Mouse (Mus musculus) liver, adult 2 months (tissue): ENCODE data around the gene Nanp. TPM values are rescaled to one million over a fixed set of nuclear protein-coding genes. Genes with fewer than 3 reads are reported as not detected.

Experiments used
- DNase-seq: peaks from one replicate; pipeline ENCODE4 v3.0.0-alpha.2; 2011; ENCODE audit warnings: low read depth, low spot score; ENCODE audit errors: extremely low read depth
- H3K27ac ChIP-seq: fragments of 200-500 bp; replicated peaks from 2 replicates; pipeline ENCODE4 v1.5.1; 2012; ENCODE audit warnings: low read depth, mild to moderate bottlenecking, control low read depth, inconsistent platforms, low read length; ENCODE audit not compliant: insufficient read depth
- H3K27me3 ChIP-seq: fragments of 200-500 bp; 2 replicates; pipeline ENCODE4 v1.6.1; 2012; ENCODE audit warnings: mild to moderate bottlenecking, moderate library complexity, low read length, inconsistent platforms; ENCODE audit not compliant: control insufficient read depth, insufficient read depth
- H3K36me3 ChIP-seq: fragments of 200-500 bp; 2 replicates; pipeline ENCODE4 v1.6.1; 2012; ENCODE audit warnings: low read length, inconsistent platforms; ENCODE audit not compliant: control insufficient read depth, insufficient read depth
- H3K4me1 ChIP-seq: fragments of 200-500 bp; 2 replicates; pipeline ENCODE4 v1.6.1; 2011; ENCODE audit warnings: low read length; ENCODE audit not compliant: control insufficient read depth, insufficient read depth
- H3K4me3 ChIP-seq: fragments of 200-500 bp; 2 replicates; pipeline ENCODE4 v1.5.1; 2011; ENCODE audit warnings: low read depth, mild to moderate bottlenecking, control low read depth, low read length, moderate library complexity; ENCODE audit not compliant: insufficient read depth
- H3K79me2 ChIP-seq: fragments of 200-500 bp; 2 replicates; pipeline ENCODE4 v1.6.1; 2012; ENCODE audit warnings: inconsistent platforms, mild to moderate bottlenecking, low read length, moderate library complexity; ENCODE audit not compliant: control insufficient read depth, insufficient read depth
- H3K9ac ChIP-seq: fragments of 200-500 bp; 2 replicates; pipeline ENCODE4 v1.6.1; 2012; ENCODE audit warnings: low read depth, mild to moderate bottlenecking, control low read depth, inconsistent platforms, low read length
- CTCF ChIP-seq: fragments of 200-500 bp; IDR thresholded peaks from 2 replicates; pipeline ENCODE4 v1.5.1; 2011; ENCODE audit warnings: low read depth, low read length, control low read depth
- POLR2A ChIP-seq: fragments of 200-500 bp; IDR thresholded peaks from 2 replicates; pipeline ENCODE4 v1.6.1; 2011; ENCODE audit warnings: low read length, control low read depth; ENCODE audit not compliant: insufficient read depth; ENCODE audit errors: extremely low read depth
- WGBS: fragments of 180-500 bp; shearing (Covaris S2); methylation state at CpG from one replicate; pipeline ENCODE4 v1.1.7; 2018; 5-methylcytosine and 5-hydroxymethylcytosine counted together
- polyA plus RNA-seq: library from polyadenylated mRNA; depleted of rRNA; stranded (reverse); fragments of >200 nt; gene quantifications from 2 replicates; pipeline ENCODE4 v1.2.3, GENCODE M21; 2012
- total RNA-seq: library from RNA; depleted of rRNA; stranded (reverse); fragments of >200 nt; gene quantifications from 2 replicates; pipeline ENCODE4 v1.2.3, GENCODE M21; 2014

Nanp gene
- total and polyA plus RNA-seq, 2 experiments, result 3.5 to 11.8 TPM

- peaks cover 4% of the 10 kb centered on the region; the same call in 1 of the 2 replicates for H3K4me1 ChIP-seq
Measured at GRCm38 (mm10) chr2:151009515-151010085, 29.6 kb downstream of the Nanp start.

DNA sequence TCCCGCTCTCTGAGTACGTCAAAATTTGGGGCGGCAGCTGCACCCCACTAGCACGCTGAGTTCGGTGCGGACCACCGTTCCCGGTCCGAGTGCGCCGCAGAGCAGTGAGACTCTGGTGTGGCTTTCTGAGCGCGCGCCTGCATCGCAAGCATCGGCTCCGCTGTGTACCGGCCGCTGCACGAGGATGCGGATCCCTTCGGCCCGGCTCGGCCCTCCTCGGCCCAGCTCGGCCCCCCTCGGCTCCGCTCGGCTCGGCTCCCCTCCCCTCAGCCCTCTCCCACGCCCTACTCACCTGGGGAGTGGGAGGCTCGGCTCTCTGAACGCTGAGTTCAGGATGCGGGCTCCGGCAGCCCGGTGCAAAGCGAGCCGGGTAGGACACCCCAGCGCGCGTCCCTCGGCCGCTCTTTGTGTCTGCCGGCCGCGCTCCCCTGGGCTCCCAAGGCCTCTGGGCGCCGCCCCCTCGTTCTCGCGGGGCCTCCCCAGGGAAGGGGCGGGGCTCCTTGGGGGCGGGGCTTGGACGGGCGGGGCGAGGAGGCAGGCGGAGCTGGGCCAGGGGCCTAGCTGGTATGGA lies 30.2 kb downstream of the Nanp start:
- under 1% methylated on average over 57 of the region's 57 CpGs for WGBS
- H3K27me3 ChIP-seq, result 0 out of 2 replicates have a peak, but pooled peaks cover 6% of the 10 kb centered on the region
- no peaks in the 10 kb centered on the region for H3K79me2 ChIP-seq
- TF ChIP-seq CTCF, result no peak
- no peak for TF ChIP-seq POLR2A
- H3K9ac ChIP-seq, result peak overlapping the region; percentile 76
- H3K27ac ChIP-seq, result no peak overlapping the region
- no peaks in the 10 kb centered on the region for H3K36me3 ChIP-seq
- H3K4me1 ChIP-seq, result peaks cover 4% of the 10 kb centered on the region; the same call in 1 of the 2 replicates
- H3K4me3 ChIP-seq, result peak overlapping the region; percentile 68
- DNase-seq, result no peak

More at GRCm38 (mm10) chr2:151009515-151010085, 29.6 kb downstream of the Nanp start:
- no peak for DNase-seq
- no peaks in the 10 kb centered on the region for H3K79me2 ChIP-seq
- no peak overlapping the region for H3K4me3 ChIP-seq
- TF ChIP-seq POLR2A (no peak), CTCF (no peak)
- WGBS, result 94% methylated on average over 1 of the region's 1 CpGs
- H3K36me3 ChIP-seq, result no peaks in the 10 kb centered on the region
- H3K27me3 ChIP-seq, result 0 out of 2 replicates have a peak, but pooled peaks cover 6% of the 10 kb centered on the region
- H3K27ac ChIP-seq, result no peak overlapping the region
- no peak overlapping the region for H3K9ac ChIP-seq

GRCm38 (mm10) chr2:151008517-151008932 lies 30.7 kb downstream of the Nanp start:
- Histone ChIP-seq H3K4me1 (peaks cover 4% of the 10 kb centered on the region; the same call in 1 of the 2 replicates), H3K9ac (peak overlapping the region; percentile 76), H3K36me3 (no peaks in the 10 kb centered on the region), H3K79me2 (no peaks in the 10 kb centered on the region), H3K27me3 (0 out of 2 replicates have a peak, but pooled peaks cover 6% of the 10 kb centered on the region), H3K4me3 (peak overlapping the region; percentile 68), H3K27ac (no peak overlapping the region)
- no peak for TF ChIP-seq CTCF
- TF ChIP-seq POLR2A, result no peak
- 2% methylated on average over 21 of the region's 21 CpGs for WGBS
- DNase-seq, result peak; percentile 9

GRCm38 (mm10) chr2:151008006-151008405 lies 31.2 kb downstream of the Nanp start:
- TF ChIP-seq CTCF (no peak), POLR2A (no peak)
- Histone ChIP-seq H3K4me1 (peaks cover 4% of the 10 kb centered on the region; the same call in 1 of the 2 replicates), H3K27me3 (0 out of 2 replicates have a peak, but pooled peaks cover 6% of the 10 kb centered on the region), H3K27ac (no peak overlapping the region), H3K36me3 (no peaks in the 10 kb centered on the region), H3K4me3 (no peak overlapping the region), H3K9ac (no peak overlapping the region), H3K79me2 (no peaks in the 10 kb centered on the region)
- 74% methylated on average over 6 of the region's 6 CpGs for WGBS
- no peak for DNase-seq

GRCm38 (mm10) chr2:151006281-151006945 lies 32.8 kb downstream of the Nanp start:
- H3K27ac ChIP-seq, result no peak overlapping the region
- peak; percentile 26 for DNase-seq

More at GRCm38 (mm10) chr2:151006281-151006945, 32.8 kb downstream of the Nanp start:
- 71% methylated on average over 5 of the region's 5 CpGs for WGBS
- TF ChIP-seq CTCF (no peak), POLR2A (no peak)
- H3K4me1 ChIP-seq, result peaks cover 4% of the 10 kb centered on the region; the same call in 1 of the 2 replicates
- H3K36me3 ChIP-seq, result no peaks in the 10 kb centered on the region
- no peak overlapping the region for H3K9ac ChIP-seq
- H3K27me3 ChIP-seq, result 0 out of 2 replicates have a peak, but pooled peaks cover 6% of the 10 kb centered on the region
- no peak overlapping the region for H3K4me3 ChIP-seq
- H3K79me2 ChIP-seq, result no peaks in the 10 kb centered on the region
